Mouse (Mus musculus): ENCODE data around the gene Rbm48. TPM values are rescaled to one million over a fixed set of nuclear protein-coding genes. Genes with fewer than 3 reads are reported as not detected.
"Not testable (repeated sequence)": the region's sequence is repeated elsewhere in the genome, so short reads cannot be mapped to it uniquely, and the experiment has no call there.

Rbm48 gene
- total RNA-seq (2021), result 1 to 10 TPM; 5.0 to 5.5 TPM
- long read RNA-seq, experiment 1, transcript Rbm48-201 (5 exons, 2,368 nt), result major isoform, 5 of 7 reads
- long read RNA-seq, experiment 1, partial matches to known transcripts, result 0 of 7 reads
- long read RNA-seq, experiment 1, other reads (novel, unspliced or antisense), result 2 of 7 reads
- long read RNA-seq, experiment 2, transcript Rbm48-201 (5 exons, 2,368 nt), result major isoform, 10 of 12 reads
- long read RNA-seq, experiment 2, partial matches to known transcripts, result 0 of 12 reads
- long read RNA-seq, experiment 2, other reads (novel, unspliced or antisense), result 2 of 12 reads

GRCm38 (mm10) chr5:3596399-3596766, at the start of gene Rbm48:
Gene Rbm48, minus strand, starts transcription at chr5:3596585.
- peak; percentile 79 for DNase-seq (ENCODE audit: low spot score)

- DNase-seq (ENCODE audit: low spot score), result no peak
Measured at GRCm38 (mm10) chr5:3645326-3645725, 48.9 kb upstream of the Rbm48 start.

- DNase-seq (ENCODE audit: low spot score), result no peak
Measured at GRCm38 (mm10) chr5:3644621-3645020, 48.2 kb upstream of the Rbm48 start.

GRCm38 (mm10) chr5:3635286-3635685, 38.9 kb upstream of the Rbm48 start:
- no peak for DNase-seq (ENCODE audit: low spot score)

GRCm38 (mm10) chr5:3633951-3634350, 37.6 kb upstream of the Rbm48 start:
- DNase-seq (ENCODE audit: low spot score), result no peak

- no peak for DNase-seq (ENCODE audit: low spot score)
Measured at GRCm38 (mm10) chr5:3633315-3633714, 36.9 kb upstream of the Rbm48 start.

- DNase-seq (ENCODE audit: low spot score), result no peak
Measured at GRCm38 (mm10) chr5:3632285-3632684, 35.9 kb upstream of the Rbm48 start.

- no peak for DNase-seq (ENCODE audit: low spot score)
Measured at GRCm38 (mm10) chr5:3631512-3632271, 35.3 kb upstream of the Rbm48 start.

GRCm38 (mm10) chr5:3630055-3630454, 33.7 kb upstream of the Rbm48 start:
- no peak for DNase-seq (ENCODE audit: low spot score)

GRCm38 (mm10) chr5:3620486-3620885, 24.1 kb upstream of the Rbm48 start:
- DNase-seq (ENCODE audit: low spot score), result no peak

- DNase-seq (ENCODE audit: low spot score), result not testable (repeated sequence)
Measured at GRCm38 (mm10) chr5:3611835-3612234, 15.4 kb upstream of the Rbm48 start.

GRCm38 (mm10) chr5:3609241-3609640, 12.9 kb upstream of the Rbm48 start:
- DNase-seq (ENCODE audit: low spot score), result no peak

- DNase-seq (ENCODE audit: low spot score), result no peak
Measured at GRCm38 (mm10) chr5:3607114-3607513, 10.7 kb upstream of the Rbm48 start.

GRCm38 (mm10) chr5:3600790-3601189, 4.4 kb upstream of the Rbm48 start:
- DNase-seq (ENCODE audit: low spot score), result no peak

GRCm38 (mm10) chr5:3600298-3600697, 3.9 kb upstream of the Rbm48 start:
- DNase-seq (ENCODE audit: low spot score), result no peak

GRCm38 (mm10) chr5:3598766-3599165, 2.4 kb upstream of the Rbm48 start:
- no peak for DNase-seq (ENCODE audit: low spot score)

GRCm38 (mm10) chr5:3597171-3597570, 786 bp upstream of the Rbm48 start:
- DNase-seq (ENCODE audit: low spot score), result no peak

GRCm38 (mm10) chr5:3595693-3596398, 539 bp downstream of the Rbm48 start, which contains the start of gene Pex1:
Gene Pex1, plus strand, starts transcription at chr5:3596066.
- peak; percentile 96 for DNase-seq (ENCODE audit: low spot score)

GRCm38 (mm10) chr5:3579066-3579465, 17.3 kb downstream of the Rbm48 start:
- DNase-seq (ENCODE audit: low spot score), result no peak

- DNase-seq (ENCODE audit: low spot score), result no peak
Measured at GRCm38 (mm10) chr5:3577939-3578338, 18.4 kb downstream of the Rbm48 start.

- DNase-seq (ENCODE audit: low spot score), result no peak
Measured at GRCm38 (mm10) chr5:3574825-3575224, 21.6 kb downstream of the Rbm48 start.

- DNase-seq (ENCODE audit: low spot score), result no peak
Measured at GRCm38 (mm10) chr5:3571266-3571665, 25.1 kb downstream of the Rbm48 start, which contains the start of gene 1700109H08Rik. Gene 1700109H08Rik, plus strand, starts transcription at chr5:3571566.

Data from gastrocnemius, adult 18-20 months (tissue).